ENCODE assay signal across 8 mouse cellular contexts in genomic region chr9:96765410-96765809, GRCm38 (mm10). TPM values are rescaled to one million over a fixed set of nuclear protein-coding genes. Genes with fewer than 3 reads are reported as not detected.
DNase-seq lines count a peak whose midpoint lies in the region; ATAC-seq lines count a peak whose summit lies in the region.

No protein-coding gene starts in this region.

- peak; percentile 18 for DNase-seq in Muller cell, postnatal 12 days (ENCODE audit: inconsistent ontology term)
- no peak for DNase-seq in right cerebral cortex, postnatal 10 days (ENCODE audit: low spot score in 2 of 2)
- DNase-seq in left cerebral cortex, postnatal 4 days = no peak
- DNase-seq in adipocyte (ENCODE audit: low spot score) = no peak
- DNase-seq in adrenal gland, postnatal 14 days = no peak

- intact Hi-C loops in left cerebral cortex, postnatal 4 days (cut with DNase I) = no loop called here

- peak; percentile 90 for ATAC-seq in CD4-positive, CD25-positive, alpha-beta regulatory T cell, adult 4 months
- peak; percentile 69 to 71 for ATAC-seq in hematopoietic stem cell, adult 5-6 weeks (replicated peaks in 1 of 2; ENCODE audit: insufficient read depth in 1 of 2, low FRiP score in 2 of 2, low TSS enrichment in 1 of 2, low read depth in 1 of 2, poor library complexity in 2 of 2, severe bottlenecking in 2 of 2)
- peak; percentile 35; the same call in 1 of the 2 replicates for ATAC-seq in monocyte, adult 5-6 weeks (replicated peaks; ENCODE audit: insufficient number of reproducible peaks, low FRiP score, low TSS enrichment, poor library complexity, severe bottlenecking)

RNA-seq across cellular contexts. Expression of gene Zbtb38, which starts 12.8 kb away (rescaled TPM):
- 10 to 100 TPM; 80.3 to 85.0 TPM for polyA plus RNA-seq in CD4-positive, CD25-positive, alpha-beta regulatory T cell, adult 4 months (2017; shearing (Covaris generic))
- total RNA-seq in hematopoietic stem cell, adult 5-6 weeks (2017) = 50.5 and 62.1 TPM in 2 replicates
- total RNA-seq in monocyte, adult 5-6 weeks (2017) = 25.0 to 52.6 TPM (median 30.4 TPM) in 3 replicates
- 10 to 100 TPM; 65.6 to 66.3 TPM for total RNA-seq in left cerebral cortex, postnatal 4 days (2021)
- 41.5 and 52.1 TPM in 2 replicates for total RNA-seq in adrenal gland, postnatal 14 days (2021)

Comparison
In these comparisons a context has a peak if more than half of its experiments do, and no peak if none do; other contexts are left out.
1. ATAC-seq: peak in every context shown above with its lines; median percentile 90 in CD4-positive, CD25-positive, alpha-beta regulatory T cell, adult 4 months; 70 in hematopoietic stem cell, adult 5-6 weeks; 35 in monocyte, adult 5-6 weeks.